Mouse (Mus musculus): ENCODE data around the gene D10Wsu102e. TPM values are rescaled to one million over a fixed set of nuclear protein-coding genes. Genes with fewer than 3 reads are reported as not detected.

The D10Wsu102e gene
- polyA plus RNA-seq (2012; ENCODE audit: insufficient read depth, low replicate concordance): 0.09 and 0.10 TPM in 2 replicates

GRCm38 (mm10) chr10:83359956-83360355 lies at the start of gene D10Wsu102e:
TSS of gene D10Wsu102e (plus strand) at chr10:83360221.
- H3K36me3 ChIP-seq (replicated peaks; ENCODE audit: low read length): peaks cover 28% of the 10 kb centered on the region
- TF ChIP-seq FLI1 (IDR thresholded peaks at IDR 0.05; ENCODE audit: low read length): peak; percentile 50; the same call in 1 of the 2 replicates
- TF ChIP-seq GATA1 (IDR thresholded peaks at IDR 0.05; ENCODE audit: borderline replicate concordance, low read length): no peak
- no peaks in the 10 kb centered on the region for H3K27me3 ChIP-seq (replicated peaks)

DNA sequence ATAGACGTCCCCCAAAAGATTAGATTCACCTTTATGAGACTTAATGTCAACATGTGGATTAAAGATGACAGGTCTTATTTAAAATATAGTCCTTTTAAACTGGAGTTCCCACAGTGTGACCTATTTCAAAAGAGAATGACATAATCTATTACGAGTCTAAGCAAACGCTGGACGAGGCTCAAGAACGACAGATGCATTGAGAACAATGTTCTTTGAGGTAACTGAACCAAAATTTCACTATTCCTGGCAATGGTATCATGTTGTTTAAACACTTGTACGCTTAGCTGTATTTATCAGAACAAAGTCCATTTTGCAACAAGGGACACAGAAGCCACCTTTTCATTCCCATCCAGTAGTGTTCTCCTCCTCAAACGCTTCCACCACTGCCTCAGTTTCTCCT lies 49.7 kb upstream of the D10Wsu102e start:
- Histone ChIP-seq H3K4me3 (replicated peaks) (no peak overlapping the region), H3K4me1 (peaks cover 17% of the 10 kb centered on the region), H3K36me3 (replicated peaks; ENCODE audit: low read length) (no peaks in the 10 kb centered on the region), H3K27me3 (replicated peaks) (no peaks in the 10 kb centered on the region), H3K9me3 (peaks cover 14% of the 10 kb centered on the region)
- TF ChIP-seq FLI1 (IDR thresholded peaks at IDR 0.05; ENCODE audit: low read length) (no peak), GATA1 (IDR thresholded peaks at IDR 0.05; ENCODE audit: borderline replicate concordance, low read length) (no peak)

More at GRCm38 (mm10) chr10:83359956-83360355, at the start of gene D10Wsu102e:
- H3K4me3 ChIP-seq (replicated peaks): peak within 1 kb of the TSS; percentile 100
- H3K9me3 ChIP-seq: no peaks in the 10 kb centered on the region
- peaks cover 35% of the 10 kb centered on the region for H3K4me1 ChIP-seq

GRCm38 (mm10) chr10:83313033-83313432 lies 47.0 kb upstream of the D10Wsu102e start:
- no peak for TF ChIP-seq FLI1 (IDR thresholded peaks at IDR 0.05; ENCODE audit: low read length)
- no peak for TF ChIP-seq GATA1 (IDR thresholded peaks at IDR 0.05; ENCODE audit: borderline replicate concordance, low read length)
- peaks cover 14% of the 10 kb centered on the region for H3K9me3 ChIP-seq
- peak overlapping the region; percentile 76 for H3K4me3 ChIP-seq (replicated peaks)
- H3K36me3 ChIP-seq (replicated peaks; ENCODE audit: low read length): no peaks in the 10 kb centered on the region
- H3K4me1 ChIP-seq: peaks cover 20% of the 10 kb centered on the region
- H3K27me3 ChIP-seq (replicated peaks): peaks cover 4% of the 10 kb centered on the region

GRCm38 (mm10) chr10:83320396-83320795 lies 39.6 kb upstream of the D10Wsu102e start:
- Histone ChIP-seq H3K4me1 (peaks cover 20% of the 10 kb centered on the region), H3K4me3 (replicated peaks) (no peak overlapping the region), H3K27me3 (replicated peaks) (peaks cover 5% of the 10 kb centered on the region), H3K36me3 (replicated peaks; ENCODE audit: low read length) (no peaks in the 10 kb centered on the region), H3K9me3 (no peaks in the 10 kb centered on the region)
- TF ChIP-seq FLI1 (IDR thresholded peaks at IDR 0.05; ENCODE audit: low read length) (no peak), GATA1 (IDR thresholded peaks at IDR 0.05; ENCODE audit: borderline replicate concordance, low read length) (no peak)

DNA sequence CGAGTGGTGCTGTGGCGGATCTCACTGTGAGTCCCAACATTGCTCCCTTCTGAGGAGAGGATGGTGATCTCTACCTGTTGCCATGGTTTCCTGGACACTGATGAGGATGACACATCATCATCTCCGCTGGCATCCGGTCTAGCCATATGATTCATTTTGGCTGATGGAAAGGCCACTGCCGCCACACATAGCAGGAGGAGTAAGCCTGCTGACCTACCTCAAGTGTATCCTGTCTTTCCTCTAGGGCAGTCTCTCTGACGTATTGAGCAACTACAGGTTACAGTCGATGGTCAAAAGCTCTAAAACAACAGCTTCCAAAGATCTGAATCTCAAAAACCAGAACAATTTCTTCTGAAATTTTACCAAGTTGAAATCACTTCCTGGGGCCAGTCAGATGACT lies 39.2 kb upstream of the D10Wsu102e start:
- no peak overlapping the region for H3K4me3 ChIP-seq (replicated peaks)
- no peaks in the 10 kb centered on the region for H3K36me3 ChIP-seq (replicated peaks; ENCODE audit: low read length)
- peaks cover 5% of the 10 kb centered on the region for H3K27me3 ChIP-seq (replicated peaks)
- peaks cover 19% of the 10 kb centered on the region for H3K4me1 ChIP-seq
- TF ChIP-seq FLI1 (IDR thresholded peaks at IDR 0.05; ENCODE audit: low read length) (no peak), GATA1 (IDR thresholded peaks at IDR 0.05; ENCODE audit: borderline replicate concordance, low read length) (no peak)
- no peaks in the 10 kb centered on the region for H3K9me3 ChIP-seq

GRCm38 (mm10) chr10:83321528-83321927 lies 38.5 kb upstream of the D10Wsu102e start:
- H3K27me3 ChIP-seq (replicated peaks): peaks cover 5% of the 10 kb centered on the region
- H3K36me3 ChIP-seq (replicated peaks; ENCODE audit: low read length): no peaks in the 10 kb centered on the region
- no peak overlapping the region for H3K4me3 ChIP-seq (replicated peaks)
- H3K4me1 ChIP-seq: peaks cover 16% of the 10 kb centered on the region
- TF ChIP-seq FLI1 (IDR thresholded peaks at IDR 0.05; ENCODE audit: low read length): no peak
- TF ChIP-seq GATA1 (IDR thresholded peaks at IDR 0.05; ENCODE audit: borderline replicate concordance, low read length): no peak
- H3K9me3 ChIP-seq: no peaks in the 10 kb centered on the region

- H3K4me1 ChIP-seq: peaks cover 16% of the 10 kb centered on the region
- peaks cover 5% of the 10 kb centered on the region for H3K27me3 ChIP-seq (replicated peaks)
- H3K9me3 ChIP-seq: no peaks in the 10 kb centered on the region
- TF ChIP-seq FLI1 (IDR thresholded peaks at IDR 0.05; ENCODE audit: low read length): no peak
- peak overlapping the region; percentile 31 for H3K4me3 ChIP-seq (replicated peaks)
- H3K36me3 ChIP-seq (replicated peaks; ENCODE audit: low read length): no peaks in the 10 kb centered on the region
These were observed 37.4 kb upstream of the D10Wsu102e start for GRCm38 (mm10) chr10:83322551-83323100.

GRCm38 (mm10) chr10:83324871-83325270 lies 35.1 kb upstream of the D10Wsu102e start:
- Histone ChIP-seq H3K36me3 (replicated peaks; ENCODE audit: low read length) (no peaks in the 10 kb centered on the region), H3K4me1 (peaks cover 13% of the 10 kb centered on the region), H3K9me3 (no peaks in the 10 kb centered on the region), H3K27me3 (replicated peaks) (peaks cover 2% of the 10 kb centered on the region), H3K4me3 (replicated peaks) (no peak overlapping the region)
- TF ChIP-seq FLI1 (IDR thresholded peaks at IDR 0.05; ENCODE audit: low read length) (no peak), GATA1 (IDR thresholded peaks at IDR 0.05; ENCODE audit: borderline replicate concordance, low read length) (no peak)

DNA sequence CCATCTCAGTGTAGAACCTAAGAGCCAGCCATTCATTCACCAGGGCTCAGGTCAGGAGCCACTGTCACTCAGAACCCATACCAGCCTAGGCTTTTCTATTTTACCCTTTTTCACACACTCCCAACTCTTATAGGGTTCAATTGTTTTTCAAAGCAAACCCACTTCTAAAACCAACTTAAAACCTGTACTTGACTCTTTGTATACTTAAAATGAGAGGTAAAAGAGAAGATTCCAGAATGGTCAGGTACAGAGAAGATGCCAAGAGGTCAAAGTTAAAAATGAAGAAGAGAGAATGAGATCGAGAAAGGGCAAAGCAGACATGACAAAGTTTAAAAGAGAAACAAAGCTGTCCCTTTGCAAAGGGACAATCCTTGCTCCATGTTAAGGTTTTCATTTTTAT lies 34.1 kb upstream of the D10Wsu102e start:
- no peaks in the 10 kb centered on the region for H3K36me3 ChIP-seq (replicated peaks; ENCODE audit: low read length)
- H3K4me1 ChIP-seq: peaks cover 12% of the 10 kb centered on the region
- H3K27me3 ChIP-seq (replicated peaks): peaks cover 2% of the 10 kb centered on the region
- TF ChIP-seq FLI1 (IDR thresholded peaks at IDR 0.05; ENCODE audit: low read length) (no peak), GATA1 (IDR thresholded peaks at IDR 0.05; ENCODE audit: borderline replicate concordance, low read length) (no peak)
- no peak overlapping the region for H3K4me3 ChIP-seq (replicated peaks)
- H3K9me3 ChIP-seq: no peaks in the 10 kb centered on the region

GRCm38 (mm10) chr10:83326648-83327285 lies 33.3 kb upstream of the D10Wsu102e start:
- H3K9me3 ChIP-seq: no peaks in the 10 kb centered on the region
- H3K27me3 ChIP-seq (replicated peaks): peaks cover 4% of the 10 kb centered on the region
- H3K4me1 ChIP-seq: peaks cover 10% of the 10 kb centered on the region
- no peaks in the 10 kb centered on the region for H3K36me3 ChIP-seq (replicated peaks; ENCODE audit: low read length)
- no peak overlapping the region for H3K4me3 ChIP-seq (replicated peaks)
- TF ChIP-seq FLI1 (IDR thresholded peaks at IDR 0.05; ENCODE audit: low read length) (no peak), GATA1 (IDR thresholded peaks at IDR 0.05; ENCODE audit: borderline replicate concordance, low read length) (no peak)
